11 mouse cellular contexts compared by ENCODE assay signal in the genomic region with DNA sequence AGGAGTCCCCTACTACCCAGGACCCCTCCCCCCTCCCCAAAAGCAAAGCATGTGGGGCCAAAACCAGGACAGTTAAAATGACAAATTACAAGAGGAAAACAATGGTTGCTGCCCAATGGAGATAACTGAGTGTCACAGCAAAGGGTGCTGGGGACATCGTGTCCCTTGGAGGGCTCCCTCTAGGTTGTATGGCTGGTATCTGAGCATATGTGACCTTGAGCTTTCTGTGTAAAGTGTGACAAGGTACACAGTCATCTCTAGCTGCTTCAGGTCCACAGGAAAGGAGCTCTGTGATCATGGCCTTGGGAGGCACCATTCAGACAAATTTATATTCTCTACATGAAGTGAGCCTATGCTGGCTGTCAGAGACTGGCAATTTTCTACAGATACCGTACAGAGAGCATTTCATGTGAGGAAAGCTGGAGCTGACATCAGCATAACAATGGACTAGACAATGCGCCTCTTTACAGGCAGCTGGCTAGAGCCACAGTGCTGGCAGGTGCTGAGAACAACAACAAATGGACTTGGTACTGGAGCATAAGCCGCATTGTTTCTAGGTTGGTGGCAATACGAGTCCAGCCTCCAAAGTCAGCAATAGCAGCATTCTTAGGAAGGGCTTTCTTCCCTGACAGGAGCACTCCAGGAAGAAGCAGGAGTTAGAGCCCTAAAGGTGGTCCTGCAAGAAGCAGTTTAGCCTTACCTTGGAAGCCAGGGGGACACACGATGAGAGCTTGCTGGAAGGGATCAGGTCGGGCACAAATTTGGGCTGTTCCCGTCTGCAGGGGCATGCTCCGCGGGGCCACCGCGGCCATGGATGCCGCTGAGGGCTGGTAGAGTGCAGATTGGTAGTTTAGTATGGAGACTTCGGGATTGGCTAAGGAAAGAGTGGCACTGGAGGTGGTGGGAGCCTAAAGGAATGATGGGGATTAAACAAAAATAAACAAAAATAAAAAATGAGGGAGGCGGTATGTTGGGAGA.
DNase-seq lines count a peak whose midpoint lies in the region; ATAC-seq lines count a peak whose summit lies in the region.
"Had no signal": no experiment of that assay in that cellular context is flagged by ENCODE, and none has a peak within 500 bp of the region (broad histone marks: within the 10 kb centered on the region; RNA-seq: fewer than 3 reads in every experiment).

No protein-coding gene starts in this region.

- peak; percentile 89 for ATAC-seq in forebrain, embryonic 16.5 days
- ATAC-seq in midbrain, embryonic 11.5 days (ENCODE audit: low FRiP score): peak; percentile 73
- no peak for ATAC-seq in liver, embryonic 12.5 days

- no peak overlapping the region for H3K4me3 ChIP-seq in forebrain, embryonic 16.5 days (replicated peaks; ENCODE audit: low read length)
- no peak overlapping the region for H3K4me3 ChIP-seq in midbrain, embryonic 11.5 days (ENCODE audit: low read depth, low read length)
- no peak overlapping the region for H3K4me3 ChIP-seq in liver, embryonic 12.5 days
- H3K4me3 ChIP-seq: heart, adult 2 months had no signal

- peak overlapping the region; percentile 58; the same call in 1 of the 2 replicates for H3K27ac ChIP-seq in forebrain, embryonic 16.5 days (ENCODE audit: low read length)
- peak overlapping the region; percentile 82 for H3K27ac ChIP-seq in midbrain, embryonic 11.5 days (ENCODE audit: low read depth, low read length)
- no peak overlapping the region for H3K27ac ChIP-seq in liver, embryonic 12.5 days
- H3K27ac ChIP-seq: heart, adult 2 months; macrophage had no signal

- H3K4me2 ChIP-seq in forebrain, embryonic 16.5 days (ENCODE audit: low read length): no peak overlapping the region
- H3K4me2 ChIP-seq in midbrain, embryonic 11.5 days: no peak overlapping the region
- H3K4me2 ChIP-seq in liver, embryonic 12.5 days: no peak overlapping the region

- 66% methylated on average over 15 of the region's 15 CpGs for WGBS in forebrain, embryonic 16.5 days
- WGBS in midbrain, embryonic 11.5 days: 71% methylated on average over 15 of the region's 15 CpGs
- WGBS in liver, embryonic 12.5 days (ENCODE audit: insufficient replicate concordance): 86% methylated on average over 15 of the region's 15 CpGs

- peaks cover 15% of the 10 kb centered on the region for H3K36me3 ChIP-seq in forebrain, embryonic 16.5 days (ENCODE audit: control insufficient read depth, insufficient read depth)
- peaks cover 17% of the 10 kb centered on the region for H3K36me3 ChIP-seq in midbrain, embryonic 11.5 days (ENCODE audit: control insufficient read depth, insufficient read depth, low read length)
- H3K36me3 ChIP-seq in liver, embryonic 12.5 days: peaks cover 92% of the 10 kb centered on the region

- no peaks in the 10 kb centered on the region for H3K9me3 ChIP-seq in forebrain, embryonic 16.5 days (ENCODE audit: control insufficient read depth, low read length)
- no peaks in the 10 kb centered on the region for H3K9me3 ChIP-seq in midbrain, embryonic 11.5 days (ENCODE audit: control insufficient read depth, low read length)
- no peaks in the 10 kb centered on the region for H3K9me3 ChIP-seq in liver, embryonic 12.5 days (replicated peaks)

- DNase-seq in cerebellum, adult 9-11 months: peak; percentile 49
- DNase-seq in cerebellum, postnatal 10 days: no peak
- peak; percentile 91 for DNase-seq in ES-CJ7 (ENCODE audit: low read depth, low spot score)
- no peak for DNase-seq in midbrain, embryonic 11.5 days (ENCODE audit: low spot score, missing footprints)
- DNase-seq in MN1 (ENCODE audit: low spot score): no peak
- no peak for DNase-seq in yolk sac, embryonic 10.5 days (ENCODE audit: low spot score)
- DNase-seq: heart, adult 2 months; kidney, adult 2 months had no signal

- H3K4me1 ChIP-seq in forebrain, embryonic 16.5 days (replicated peaks; ENCODE audit: control insufficient read depth, insufficient read depth, low read length): peaks cover 8% of the 10 kb centered on the region
- H3K4me1 ChIP-seq in midbrain, embryonic 11.5 days (ENCODE audit: control insufficient read depth, insufficient read depth, low read length): peaks cover 12% of the 10 kb centered on the region
- H3K4me1 ChIP-seq in liver, embryonic 12.5 days: no peaks in the 10 kb centered on the region

- H3K27me3 ChIP-seq in forebrain, embryonic 16.5 days (replicated peaks; ENCODE audit: control insufficient read depth, insufficient read depth, low read length): no peaks in the 10 kb centered on the region
- H3K27me3 ChIP-seq in midbrain, embryonic 11.5 days (ENCODE audit: control insufficient read depth, insufficient read depth, low read length): no peaks in the 10 kb centered on the region
- H3K27me3 ChIP-seq in liver, embryonic 12.5 days (replicated peaks): no peaks in the 10 kb centered on the region

- H3K9ac ChIP-seq in forebrain, embryonic 16.5 days (replicated peaks; ENCODE audit: low read depth, low read length): 0 out of 2 replicates have a peak overlapping the region, but pooled peaks have one; percentile 9
- no peak overlapping the region for H3K9ac ChIP-seq in midbrain, embryonic 11.5 days (ENCODE audit: low read length)
- no peak overlapping the region for H3K9ac ChIP-seq in liver, embryonic 12.5 days

Comparison
In these comparisons a context has a peak if more than half of its experiments do, and no peak if none do; other contexts are left out.
1. DNase-seq: peak in cerebellum, adult 9-11 months (single experiment) and ES-CJ7 (single experiment); none in cerebellum, postnatal 10 days (0 of 2), midbrain, embryonic 11.5 days (single experiment), MN1 (single experiment) and yolk sac, embryonic 10.5 days (single experiment).